Mouse (Mus musculus) 3134 (cell line): ENCODE measurements around the gene Vsig10.
"Not testable (repeated sequence)": the region's sequence is repeated elsewhere in the genome, so short reads cannot be mapped to it uniquely, and the experiment has no call there.

Experiments used
- DNase-seq: peaks from one replicate; pipeline ENCODE4 v3.0.0-alpha.2; 2011; ENCODE audit warnings: low spot score; ENCODE audit not compliant: insufficient read length; ENCODE audit errors: extremely low read depth

Vsig10 gene

GRCm38 (mm10) chr5:117303691-117304579 lies 14.9 kb upstream of the Vsig10 start:
- DNase-seq = no peak

GRCm38 (mm10) chr5:117304947-117305346 lies 13.9 kb upstream of the Vsig10 start:
- DNase-seq = peak; percentile 31

GRCm38 (mm10) chr5:117305754-117306153 lies 13.1 kb upstream of the Vsig10 start:
- DNase-seq = no peak

DNA sequence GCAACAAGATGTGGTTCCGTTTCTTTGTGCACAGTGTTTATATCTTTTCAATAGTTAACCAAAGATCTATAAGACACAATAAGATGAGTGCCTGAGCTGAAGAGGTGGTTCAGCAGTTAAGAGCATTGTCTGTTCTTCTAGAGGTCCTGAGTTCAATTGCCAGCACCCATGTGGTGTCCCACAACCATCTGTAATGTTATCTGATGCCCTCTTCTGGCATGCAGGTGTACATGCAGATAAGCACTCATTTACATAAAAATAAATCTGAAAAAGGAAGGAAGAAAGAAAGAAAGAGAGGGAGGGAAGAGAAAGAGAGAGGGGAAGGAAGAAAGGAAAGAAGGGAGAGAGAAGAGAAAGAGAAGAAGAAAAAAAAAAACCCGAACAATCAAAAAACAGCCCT lies 12.1 kb upstream of the Vsig10 start:
- DNase-seq = no peak

DNA sequence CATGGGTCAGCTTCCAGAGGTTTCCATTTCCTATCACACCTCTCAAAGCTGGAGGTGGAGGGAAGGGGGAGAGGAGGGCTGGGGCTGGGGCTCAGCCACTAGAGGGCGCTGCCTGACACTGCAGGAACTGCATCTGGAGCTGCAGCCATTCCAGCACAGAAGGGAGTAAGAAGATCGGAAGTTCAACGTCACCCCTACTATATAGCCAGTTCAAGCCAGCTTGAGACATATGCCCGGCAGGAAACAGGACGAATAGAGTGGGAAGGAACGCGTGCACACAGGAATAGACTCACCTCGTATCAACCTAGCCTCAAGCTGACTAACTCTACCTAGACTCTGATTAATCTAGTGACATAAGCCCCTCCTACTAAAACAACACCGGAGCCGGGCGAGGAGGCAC lies 11.2 kb upstream of the Vsig10 start:
- peak; percentile 52 for DNase-seq

GRCm38 (mm10) chr5:117313420-117313819 lies 5.5 kb upstream of the Vsig10 start:
- peak; percentile 66 for DNase-seq

DNA sequence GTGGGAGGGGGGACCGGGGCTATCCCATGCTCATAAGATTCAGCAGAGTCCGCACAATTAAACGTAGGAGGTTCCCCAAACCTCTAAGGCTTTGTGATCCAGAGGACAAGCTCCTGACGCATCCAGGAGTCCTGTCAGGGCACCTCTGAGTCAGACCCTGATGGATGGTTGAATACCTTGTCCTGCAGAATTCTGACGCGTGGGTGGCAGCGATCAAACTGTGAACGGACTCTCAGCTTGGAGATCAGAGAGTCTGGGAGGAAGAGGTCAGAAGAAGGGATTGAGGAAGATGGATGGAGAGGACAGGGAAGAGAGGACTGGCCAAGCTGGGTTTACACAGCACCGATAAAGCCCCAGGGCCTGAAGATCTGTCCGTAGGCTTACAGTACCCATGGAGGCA lies 5.0 kb upstream of the Vsig10 start:
- DNase-seq = no peak

GRCm38 (mm10) chr5:117314587-117315428 lies 4.1 kb upstream of the Vsig10 start:
- DNase-seq = no peak

DNA sequence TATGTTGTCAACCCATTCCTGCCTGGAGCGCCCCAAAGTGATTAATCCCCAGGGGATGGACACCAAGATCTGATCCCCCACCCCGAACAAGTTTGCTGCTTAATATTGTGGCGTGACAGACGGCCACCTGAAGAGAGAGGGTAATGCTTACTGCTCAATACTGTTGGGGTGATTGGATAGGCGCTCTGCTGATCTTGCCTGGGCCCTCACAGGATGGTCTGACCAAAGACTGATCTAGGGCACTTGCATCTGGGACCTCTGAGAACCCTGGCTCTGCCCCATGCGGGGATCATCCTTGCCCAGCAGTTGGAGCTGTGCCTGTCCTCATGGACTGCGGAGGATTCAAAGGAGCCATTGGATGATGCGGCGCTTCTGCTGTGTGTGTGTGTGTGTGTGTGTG lies 4.9 kb downstream of the Vsig10 start:
- no peak for DNase-seq

DNA sequence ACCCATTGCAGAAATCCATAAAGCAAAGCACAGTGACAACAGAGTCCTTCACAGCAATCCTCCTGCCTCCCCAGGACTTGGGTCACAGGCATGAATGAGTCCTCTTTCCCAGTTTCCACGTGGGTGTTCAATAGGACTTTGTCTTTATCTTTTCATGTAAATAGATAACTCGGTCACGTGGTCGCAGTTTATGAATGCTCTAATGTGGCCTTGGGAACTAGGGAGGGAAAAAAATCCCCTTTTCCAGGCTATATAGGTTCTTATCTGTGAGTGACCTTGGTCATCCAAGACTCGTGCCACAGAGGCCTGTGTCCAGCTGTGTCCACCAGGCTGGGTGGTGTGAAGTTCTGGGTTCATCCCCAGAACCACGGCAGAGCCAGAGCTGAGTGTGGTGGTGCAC lies 7.5 kb downstream of the Vsig10 start:
- DNase-seq = no peak

DNA sequence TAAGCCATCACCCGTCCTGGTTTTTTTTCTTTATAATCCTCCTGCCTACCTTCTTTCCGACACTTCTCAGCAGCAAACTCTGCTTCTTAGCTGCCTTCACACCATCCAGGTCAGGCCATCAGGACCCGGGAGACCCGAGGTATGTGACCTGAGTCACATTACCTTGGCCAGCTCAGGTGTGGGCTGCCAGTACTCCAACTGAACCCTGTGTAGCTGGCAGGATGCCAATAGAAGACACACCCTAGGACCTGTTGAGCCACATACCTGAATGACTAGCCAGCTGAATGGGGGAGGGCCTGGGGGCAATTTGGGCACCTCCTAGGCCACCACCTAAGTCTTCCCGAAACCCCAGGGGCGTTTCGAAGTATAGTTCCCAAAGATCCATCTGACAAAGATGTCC lies 11.6 kb downstream of the Vsig10 start:
- no peak for DNase-seq

GRCm38 (mm10) chr5:117337999-117338398 lies 19.1 kb downstream of the Vsig10 start:
- DNase-seq = no peak

GRCm38 (mm10) chr5:117338503-117338902 lies 19.6 kb downstream of the Vsig10 start:
- no peak for DNase-seq

DNA sequence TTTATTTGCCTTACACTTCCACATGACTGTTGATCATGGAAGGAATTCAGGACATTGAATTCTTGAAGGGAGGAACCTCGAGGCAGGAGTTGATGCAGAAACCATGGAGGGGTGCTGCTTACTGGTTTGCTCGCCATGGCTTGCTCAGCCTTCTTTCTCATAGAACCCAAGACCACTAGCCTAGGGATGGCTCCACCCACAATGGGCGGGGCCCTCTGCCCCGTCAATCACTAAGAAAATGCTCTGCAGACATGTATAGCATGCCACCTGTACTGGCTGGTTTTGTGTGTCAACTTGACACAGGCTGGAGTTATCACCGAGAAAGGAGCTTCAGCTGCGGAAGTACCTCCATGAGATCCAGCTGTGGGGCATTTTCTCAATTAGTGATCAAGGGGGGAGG lies 21.2 kb downstream of the Vsig10 start:
- DNase-seq = no peak

- DNase-seq = no peak
These were observed 23.0 kb downstream of the Vsig10 start for GRCm38 (mm10) chr5:117341896-117342295.

DNA sequence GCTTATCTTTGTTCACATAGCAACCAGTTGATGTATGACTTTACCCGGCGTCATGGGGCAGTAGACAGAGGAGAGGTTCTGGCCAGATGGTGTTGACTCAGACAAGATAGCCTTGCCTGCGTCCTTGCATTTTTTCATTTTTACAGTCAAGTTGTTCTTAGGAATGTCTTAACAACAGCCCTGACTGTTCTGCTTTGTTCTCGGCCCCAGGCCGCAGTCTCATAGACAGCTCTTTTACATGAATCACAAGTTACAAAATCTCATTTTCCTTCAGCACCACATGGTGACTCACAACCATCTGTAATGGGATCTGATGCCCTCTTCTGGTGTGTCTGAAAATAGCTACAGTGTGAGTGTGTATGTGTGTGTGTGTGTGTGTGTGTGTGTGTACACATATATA lies 25.6 kb downstream of the Vsig10 start:
- not testable (repeated sequence) for DNase-seq

DNA sequence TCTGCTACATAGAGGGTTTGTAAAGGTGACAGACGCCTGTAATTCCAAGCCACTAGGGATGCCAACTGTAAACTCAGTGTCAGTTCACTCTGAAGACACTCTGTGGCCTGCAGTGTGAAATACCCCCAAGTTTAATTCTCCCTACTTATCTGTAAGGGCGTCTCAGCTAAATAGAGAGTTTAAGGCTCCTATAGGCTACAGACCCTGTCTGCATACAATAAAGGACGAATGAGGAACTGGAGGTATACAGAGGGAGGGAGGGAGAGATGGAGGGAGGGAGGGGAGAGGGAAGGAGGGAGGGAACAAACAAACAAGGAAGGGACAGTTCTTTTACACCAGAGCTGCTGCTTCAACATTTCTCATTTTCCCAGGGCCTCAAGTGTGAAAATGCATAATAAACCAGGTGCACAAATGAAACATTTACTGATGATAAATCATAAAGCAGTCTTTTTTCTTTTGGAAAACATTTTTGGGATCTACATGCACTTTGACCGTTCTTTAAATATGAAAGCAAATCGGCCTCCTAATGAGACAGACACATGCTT lies 26.6 kb downstream of the Vsig10 start:
- DNase-seq = no peak

- DNase-seq = no peak
These were observed 27.4 kb downstream of the Vsig10 start for GRCm38 (mm10) chr5:117346281-117346680.

DNA sequence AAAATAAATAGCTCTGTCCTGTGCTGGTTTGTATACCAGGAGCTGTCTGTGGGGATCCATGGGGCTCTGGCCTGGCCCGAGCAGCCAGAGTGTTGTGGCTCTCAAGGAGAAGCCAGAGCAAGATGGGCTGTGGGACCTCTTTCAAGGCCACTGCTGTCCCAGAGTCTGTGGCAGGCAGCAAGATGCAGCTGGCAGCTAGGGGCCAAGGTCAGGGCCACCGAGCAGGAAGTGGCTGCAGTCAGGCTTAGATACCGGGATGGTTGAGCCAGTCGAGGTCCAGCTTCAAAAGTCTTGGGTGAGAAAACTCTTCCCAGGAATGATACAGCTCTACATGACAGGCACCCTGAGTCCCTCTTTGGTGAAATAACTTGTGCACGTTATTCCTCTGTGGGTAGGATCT lies 28.1 kb downstream of the Vsig10 start:
- no peak for DNase-seq

DNA sequence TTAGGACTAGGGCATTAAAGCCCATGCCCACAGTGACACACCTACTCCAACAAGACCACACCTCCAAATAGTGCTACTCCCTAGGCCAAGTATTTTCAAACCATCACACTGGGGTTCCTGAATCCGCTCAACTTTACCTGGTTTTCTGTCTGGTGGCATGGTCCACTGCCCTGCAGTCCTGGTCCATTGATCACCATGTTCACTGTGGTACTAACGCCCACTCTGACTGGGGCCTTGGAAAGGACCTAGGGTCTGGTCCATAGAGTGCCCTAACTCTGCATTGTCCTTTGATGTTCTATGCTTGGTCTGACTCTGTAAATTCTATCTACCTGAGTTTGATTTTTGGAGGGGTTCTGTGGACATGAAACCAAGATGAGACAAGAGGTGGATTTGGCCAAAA lies 29.0 kb downstream of the Vsig10 start:
- DNase-seq = no peak

- DNase-seq = peak; percentile 48
These were observed 29.4 kb downstream of the Vsig10 start for GRCm38 (mm10) chr5:117348279-117348678.
